Mouse (Mus musculus) cerebellum, postnatal 4 days (tissue): ENCODE data around the gene Nudt14.

Experiments
- DNase-seq, 2 experiments: peaks; one replicate each; pipeline ENCODE4 v3.0.0; 2022; ENCODE audit warnings: low spot score in 2 of 2, mixed read lengths in 1 of 2

Nudt14 gene

GRCm38 (mm10) chr12:112941776-112942713 is at the start of gene Nudt14:
Gene Nudt14, minus strand, starts transcription at chr12:112942124.
- peak in 1 of 2 experiments; percentile 61 for DNase-seq

DNA sequence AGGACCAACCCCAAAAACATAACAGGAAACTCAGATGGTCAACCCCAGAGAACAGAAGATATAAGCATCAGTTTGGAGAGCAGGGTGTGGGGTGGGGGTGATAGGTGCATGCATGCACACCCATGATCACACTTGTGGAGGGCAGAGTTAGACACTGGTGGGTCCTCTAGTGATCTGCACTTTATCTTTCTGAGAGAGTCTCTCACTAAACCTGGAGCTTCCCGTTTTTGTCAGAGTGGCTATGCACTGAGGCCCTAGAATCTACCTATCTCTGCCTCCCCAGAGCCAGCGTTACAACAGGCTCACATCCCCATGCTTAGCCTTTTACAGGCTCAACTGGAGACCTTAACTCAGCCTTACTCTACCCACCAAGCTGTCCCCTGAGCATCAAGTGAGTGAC is 49.5 kb upstream of the Nudt14 start:
- DNase-seq: no peak

- no peak for DNase-seq
These were observed 48.9 kb upstream of the Nudt14 start for GRCm38 (mm10) chr12:112990706-112991405.

DNA sequence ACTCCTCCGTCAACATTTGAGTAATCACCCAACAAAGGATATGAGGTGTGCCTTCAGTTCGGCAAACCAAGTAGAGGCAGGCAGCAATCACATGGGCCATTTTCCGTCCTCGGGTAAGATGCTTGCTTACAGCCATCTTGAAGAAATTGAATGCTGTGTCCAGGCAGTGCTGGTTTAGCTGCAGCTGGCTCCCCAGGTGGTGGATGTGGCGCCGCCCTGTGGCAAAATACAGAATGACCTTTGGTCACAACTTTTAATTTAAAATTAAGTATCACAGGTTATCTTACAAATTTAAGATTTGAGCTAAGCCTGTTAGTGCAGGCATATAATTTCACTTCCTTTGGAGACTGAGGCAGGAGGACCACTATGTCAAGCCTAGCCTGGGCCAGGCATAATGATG is 46.0 kb upstream of the Nudt14 start:
- peak in 1 of 2 experiments; percentile 29 for DNase-seq

- no peak for DNase-seq
These were observed 43.4 kb upstream of the Nudt14 start for GRCm38 (mm10) chr12:112985346-112985745.

DNA sequence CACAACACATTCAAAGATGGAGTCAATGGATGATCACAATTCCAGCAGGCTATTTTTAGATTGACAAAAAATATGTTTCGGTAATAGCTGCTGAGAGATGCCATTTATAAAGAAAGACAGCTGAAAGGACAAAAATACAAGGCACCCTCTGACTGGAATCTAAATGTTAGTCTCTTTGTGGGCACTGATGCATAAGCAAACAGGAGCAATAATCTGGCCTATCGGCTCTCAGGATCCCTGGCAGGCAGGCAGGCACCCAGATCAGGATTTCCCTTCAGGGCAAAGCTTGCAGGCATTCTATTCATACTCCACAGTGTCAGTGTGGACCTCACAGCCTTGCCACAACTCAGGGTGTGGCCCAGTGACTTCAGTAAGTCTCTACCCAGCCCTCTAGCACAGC is 40.1 kb upstream of the Nudt14 start:
- DNase-seq: no peak

DNA sequence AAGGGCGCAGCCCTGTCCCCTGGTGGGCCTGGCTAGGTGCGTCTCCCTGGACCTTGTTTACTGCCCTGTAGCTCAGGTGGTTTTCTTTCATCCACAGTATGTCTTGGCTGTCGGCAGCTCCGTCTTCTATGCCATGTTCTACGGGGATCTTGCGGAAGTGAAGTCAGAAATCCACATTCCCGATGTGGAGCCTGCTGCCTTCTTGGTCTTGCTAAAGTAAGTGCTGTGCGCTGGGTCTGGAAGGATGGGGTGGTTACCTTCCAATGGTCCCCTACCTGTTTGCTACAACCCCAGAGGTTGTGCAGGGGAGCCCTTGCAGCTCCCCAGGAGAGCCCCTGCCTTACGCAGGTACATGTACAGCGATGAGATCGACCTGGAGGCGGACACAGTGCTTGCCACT is 35.2 kb upstream of the Nudt14 start:
- no peak for DNase-seq

DNA sequence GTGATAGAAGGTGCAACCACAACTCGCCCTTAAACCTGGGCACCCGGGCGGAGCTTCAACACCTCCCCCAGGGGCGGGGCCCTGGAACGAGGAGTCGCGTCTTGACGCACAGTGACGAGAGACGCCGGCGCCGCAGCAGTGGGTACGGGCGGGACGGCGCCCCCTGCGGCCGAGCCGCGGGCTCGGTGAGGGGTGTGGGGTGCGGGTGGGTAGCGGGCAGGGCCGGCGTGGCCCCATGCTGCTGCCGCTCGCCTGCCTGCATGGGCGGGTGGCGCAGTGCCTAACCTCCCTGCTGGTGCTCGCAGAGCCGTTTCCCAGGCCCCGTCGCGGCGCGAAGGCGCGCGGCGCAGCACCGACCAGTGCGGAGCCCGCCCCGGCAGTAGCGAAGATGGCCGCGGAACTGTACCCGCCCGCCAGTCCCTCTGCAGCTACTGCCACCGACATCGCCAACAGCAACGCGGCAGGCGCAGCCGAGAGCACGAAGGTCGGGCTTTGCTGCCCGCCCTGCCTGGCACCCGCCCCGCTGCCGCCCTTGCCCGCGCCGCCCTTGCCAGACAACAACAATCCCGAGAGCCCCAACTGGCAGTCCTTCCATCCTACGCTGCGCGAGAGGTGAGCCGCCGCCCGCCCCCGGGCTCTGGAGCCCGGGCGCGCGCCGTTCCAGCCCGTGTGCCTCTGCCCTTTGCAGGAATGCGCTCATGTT is 34.6 kb upstream of the Nudt14 start, which contains the start of gene Btbd6:
Btbd6 (plus strand) TSS at position 112 of the 703 bp plus-strand sequence.
- peak; percentile 79 to 87 for DNase-seq

GRCm38 (mm10) chr12:112974736-112975135 is 32.8 kb upstream of the Nudt14 start:
- no peak for DNase-seq

GRCm38 (mm10) chr12:112969616-112970015 is 27.7 kb upstream of the Nudt14 start:
- no peak for DNase-seq

DNA sequence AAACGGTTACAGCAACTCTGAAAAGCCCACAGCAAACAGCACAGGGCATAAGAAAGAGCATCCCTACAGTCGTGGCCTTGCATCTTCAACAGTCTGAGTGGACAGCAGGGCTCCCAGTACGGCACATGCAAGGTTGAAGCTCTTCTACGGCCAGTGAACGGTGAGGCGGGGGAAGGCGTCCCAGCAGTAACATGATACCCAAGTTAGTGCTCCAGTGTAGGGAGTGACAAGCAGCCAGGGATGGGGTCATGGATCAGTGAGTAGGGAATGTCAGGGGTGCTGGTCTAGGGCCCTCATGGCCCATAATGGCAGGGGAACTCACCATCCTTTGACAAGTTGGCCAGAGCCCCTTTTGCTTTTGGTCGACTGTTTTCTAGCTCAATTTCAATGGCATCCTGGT is 27.0 kb upstream of the Nudt14 start:
- DNase-seq: no peak

GRCm38 (mm10) chr12:112965783-112966182 is 23.9 kb upstream of the Nudt14 start:
- no peak for DNase-seq

DNA sequence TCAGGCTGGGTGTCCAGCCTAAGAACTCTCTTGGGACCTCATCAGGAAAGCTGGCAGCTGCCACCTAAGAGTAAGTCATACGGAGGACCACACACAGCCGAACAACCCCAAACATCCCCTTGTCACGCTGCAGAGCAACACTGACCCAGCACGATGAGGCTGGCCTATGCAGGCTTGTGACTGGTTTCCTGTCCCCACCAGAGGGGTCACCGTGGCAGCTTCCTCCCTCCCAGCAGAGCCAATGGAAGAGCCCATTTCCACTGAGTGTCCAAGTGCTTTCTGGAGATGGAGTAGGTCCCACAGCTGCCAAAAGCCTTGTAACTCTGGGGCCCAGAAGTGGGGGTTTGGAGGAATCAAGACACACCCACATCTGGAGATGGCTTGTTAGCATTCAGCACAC is 19.9 kb upstream of the Nudt14 start:
- no peak for DNase-seq

DNA sequence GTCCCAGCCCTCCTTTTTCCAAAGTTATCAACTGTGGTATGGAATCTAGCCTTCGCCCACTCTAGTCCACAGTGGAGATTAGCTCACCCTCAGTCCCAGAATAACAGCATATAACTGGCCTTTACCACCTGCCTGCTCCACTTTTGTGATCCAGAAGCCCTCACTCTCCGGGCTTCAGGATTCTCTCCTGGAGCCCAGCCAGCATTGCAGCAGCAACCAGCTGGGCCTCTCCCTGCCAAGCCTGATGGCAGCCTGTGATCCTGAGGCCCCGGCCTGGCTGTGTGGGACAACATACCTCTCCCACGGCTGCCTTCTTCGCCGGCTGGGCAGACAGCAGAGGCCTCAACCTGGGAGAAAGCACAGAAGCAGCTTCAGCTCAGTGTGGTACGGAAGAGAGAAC is 19.5 kb upstream of the Nudt14 start:
- DNase-seq: peak in 1 of 2 experiments; percentile 38

DNA sequence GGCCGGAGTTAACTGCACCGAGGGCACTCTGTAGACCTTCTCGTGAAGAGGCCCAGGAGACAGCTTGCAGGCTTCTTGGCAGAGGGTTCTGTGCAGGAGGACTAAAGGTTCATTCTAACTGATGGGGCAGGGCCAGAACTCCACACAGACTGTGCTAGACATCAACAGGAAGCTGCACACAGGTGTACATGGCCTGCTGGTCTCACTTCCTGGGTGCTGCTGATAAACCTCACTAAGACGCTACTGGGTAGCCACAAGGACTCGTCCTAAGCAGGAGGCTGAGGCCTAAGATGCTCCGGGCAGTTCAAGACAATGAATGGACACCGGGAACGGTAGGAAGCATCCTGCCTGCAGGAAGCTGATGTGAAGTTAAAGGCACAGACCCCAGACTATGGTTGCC is 17.5 kb upstream of the Nudt14 start:
- DNase-seq: no peak

DNA sequence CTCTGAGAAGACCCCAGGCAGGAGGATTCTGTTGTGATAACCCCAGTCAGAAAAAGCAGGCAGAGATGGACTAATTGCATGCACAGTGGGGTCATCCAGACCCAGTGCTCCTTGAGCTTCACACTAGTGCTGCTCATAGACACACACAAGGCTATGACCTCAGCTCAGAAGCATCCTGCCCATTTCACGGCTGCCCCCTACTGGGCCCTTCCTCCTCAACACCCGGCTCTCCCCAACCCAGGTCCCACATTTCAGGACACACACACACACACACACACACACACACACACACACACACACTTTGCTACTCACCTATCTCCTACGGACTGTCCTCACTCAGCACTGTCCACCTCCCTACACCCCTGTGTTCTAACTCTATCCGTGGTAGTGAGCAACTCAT is 16.4 kb upstream of the Nudt14 start:
- DNase-seq: peak in 1 of 2 experiments; percentile 28

DNA sequence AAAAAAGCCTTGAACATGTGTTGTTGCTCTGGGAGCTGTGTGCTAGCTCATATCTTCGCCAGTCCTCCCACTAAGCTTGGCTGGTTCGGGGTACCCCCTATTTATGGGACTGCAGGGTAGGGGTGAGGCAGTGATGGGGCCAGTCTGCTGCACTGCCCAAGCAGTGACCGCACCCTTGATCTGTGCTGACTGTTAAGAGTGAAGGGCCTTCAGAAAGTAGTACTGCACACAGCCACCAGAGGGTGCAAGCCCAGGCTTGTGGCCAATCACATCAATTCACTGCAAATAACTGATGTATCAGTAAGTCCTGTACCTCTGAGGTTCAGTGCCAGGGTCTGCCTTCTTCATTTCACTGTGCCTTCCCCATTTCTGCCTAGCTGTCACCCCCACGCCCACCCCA is 13.9 kb upstream of the Nudt14 start:
- DNase-seq: peak; percentile 58 to 86

- no peak for DNase-seq
These were observed 11.1 kb upstream of the Nudt14 start for GRCm38 (mm10) chr12:112952926-112953565.

- no peak for DNase-seq
These were observed 10.5 kb upstream of the Nudt14 start for GRCm38 (mm10) chr12:112952433-112952832.

DNA sequence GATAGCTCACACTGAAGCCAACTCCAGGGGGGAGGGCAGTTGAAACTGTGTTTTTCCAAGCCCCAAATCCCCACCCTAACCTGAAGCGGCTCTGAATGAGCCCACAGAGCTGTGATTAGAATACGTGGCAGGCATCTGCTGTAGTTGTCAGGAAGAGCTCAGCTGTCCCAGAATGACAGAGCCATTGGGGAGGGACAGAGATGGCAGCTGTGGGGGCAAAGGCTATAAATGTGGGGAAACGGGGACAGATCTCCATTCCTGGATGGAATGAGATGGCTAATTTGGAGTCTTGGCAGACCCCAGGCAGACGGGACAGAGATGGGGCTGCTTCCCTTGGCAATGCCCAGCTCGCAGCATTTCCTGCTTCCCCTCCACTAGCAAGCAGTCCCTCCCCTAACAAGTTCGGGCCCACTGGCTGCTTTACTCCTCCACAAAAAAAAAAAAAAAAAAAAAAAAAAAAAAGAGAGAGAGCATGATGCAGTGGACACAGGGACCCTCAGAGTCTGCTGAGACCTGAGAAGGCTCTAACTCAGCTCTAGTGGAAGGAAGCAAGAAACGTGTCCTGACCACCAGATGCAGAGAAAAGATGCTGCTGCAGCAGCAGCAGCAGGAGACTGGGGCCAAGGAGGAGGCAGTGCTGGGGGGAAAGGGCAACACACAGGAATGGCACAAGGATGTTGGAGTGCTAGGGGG is 9.4 kb upstream of the Nudt14 start:
- DNase-seq: no peak

DNA sequence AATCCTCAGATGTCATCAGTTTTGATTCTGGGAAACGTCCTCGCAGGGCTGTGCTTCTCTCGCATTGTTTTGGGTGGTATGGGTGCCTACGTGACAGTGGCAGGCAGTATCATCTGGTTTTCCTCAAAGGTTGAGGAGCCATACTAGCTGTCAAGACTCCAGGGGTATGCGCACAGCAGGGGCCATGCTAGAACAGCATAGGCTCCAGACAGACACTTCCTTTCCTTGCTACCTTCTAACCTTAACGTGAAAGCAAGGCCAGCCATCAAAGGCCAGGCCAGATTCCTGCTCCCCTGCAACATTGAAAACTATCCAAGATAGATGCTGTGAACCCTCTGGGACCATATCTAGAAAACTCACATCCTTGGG is 8.8 kb upstream of the Nudt14 start:
- no peak for DNase-seq
